Mouse (Mus musculus): ENCODE data around the gene Dnaic1.
"Not testable (repeated sequence)": the region's sequence is repeated elsewhere in the genome, so short reads cannot be mapped to it uniquely, and the experiment has no call there.

- not testable (repeated sequence) for TF ChIP-seq CTCF (conservative IDR thresholded peaks at IDR 0.05 in 1 of 2, IDR thresholded peaks at IDR 0.05 in 1 of 2; ENCODE audit: low read depth in 2 of 2, low read length in 2 of 2); TBP (conservative IDR thresholded peaks at IDR 0.05; ENCODE audit: low read depth, low read length); POLR2A (IDR thresholded peaks at IDR 0.05; ENCODE audit: low read depth, low read length); MAZ (IDR thresholded peaks at IDR 0.05; ENCODE audit: low read depth, low read length); HCFC1 (IDR thresholded peaks at IDR 0.05; ENCODE audit: low read depth, low read length); MAFK (IDR thresholded peaks at IDR 0.05; ENCODE audit: insufficient replicate concordance, low read length); ZC3H11A (IDR thresholded peaks at IDR 0.05; ENCODE audit: low read depth, low read length); MYC (IDR thresholded peaks at IDR 0.05; ENCODE audit: low read depth, low read length)
These were observed 115.4 kb downstream of the Dnaic1 start for GRCm38 (mm10) chr4:41684931-41685453.

All from CH12.LX (cell line).